Mouse (Mus musculus) kidney, embryonic 16.5 days (tissue): Measurements from ENCODE around the gene Man1a2. TPM values are rescaled to one million over a fixed set of nuclear protein-coding genes. Genes with fewer than 3 reads are reported as not detected.

Experiments
- ATAC-seq: fragments of 200-750 bp; cut with Nextera tagmentation; 2 replicates; pipeline ENCODE4 v1.8.0; 2017; ENCODE audit warnings: moderate TSS enrichment; ENCODE audit not compliant: low FRiP score, low TSS enrichment
- H3K27ac ChIP-seq: fragments of 300-500 bp; sonication (generic); 2 replicates; pipeline ENCODE4 v1.5.1; 2014; ENCODE audit warnings: low read length
- H3K27me3 ChIP-seq: fragments of 300-500 bp; sonication (generic); 2 replicates; pipeline ENCODE4 v1.6.1; 2014; ENCODE audit warnings: low read length, control low read depth, mixed read lengths; ENCODE audit not compliant: insufficient read depth
- H3K36me3 ChIP-seq: fragments of 300-500 bp; sonication (generic); 2 replicates; pipeline ENCODE4 v1.6.1; 2014; ENCODE audit warnings: low read length, control low read depth, mixed read lengths; ENCODE audit not compliant: insufficient read depth
- H3K4me1 ChIP-seq: fragments of 300-500 bp; sonication (generic); 2 replicates; pipeline ENCODE4 v1.6.1; 2014; ENCODE audit warnings: low read length, control low read depth, mixed read lengths; ENCODE audit not compliant: insufficient read depth
- H3K4me2 ChIP-seq: fragments of 300-500 bp; sonication (generic); replicated peaks from 2 replicates; pipeline ENCODE4 v1.6.1; 2014; ENCODE audit warnings: low read depth, low read length
- H3K4me3 ChIP-seq: fragments of 300-500 bp; sonication (generic); 2 replicates; pipeline ENCODE4 v1.5.1; 2014; ENCODE audit warnings: mild to moderate bottlenecking, low read length
- H3K9ac ChIP-seq: fragments of 300-500 bp; sonication (generic); replicated peaks from 2 replicates; pipeline ENCODE4 v1.6.1; 2014; ENCODE audit warnings: low read length
- H3K9me3 ChIP-seq: fragments of 300-500 bp; sonication (generic); 2 replicates; pipeline ENCODE4 v1.6.1; 2016; ENCODE audit warnings: low read length, control low read depth
- WGBS: fragments of 180-500 bp; shearing (Covaris S2); extraction: QIAGEN DNeasy Blood & Tissue Kit; methylation state at CpG from one replicate; pipeline ENCODE4 v1.1.7; 2014; 5-methylcytosine and 5-hydroxymethylcytosine counted together
- polyA plus RNA-seq: library from polyadenylated mRNA; unstranded; fragments of >200 nt; fragmentation: Nextera tagmentation; extraction: Ambion mirVana; gene quantifications from 2 replicates; pipeline ENCODE4 v1.2.1, GENCODE M21; 2015

The Man1a2 gene
- polyA plus RNA-seq, 1 experiment from 2014 or later: 43.7 TPM

DNA sequence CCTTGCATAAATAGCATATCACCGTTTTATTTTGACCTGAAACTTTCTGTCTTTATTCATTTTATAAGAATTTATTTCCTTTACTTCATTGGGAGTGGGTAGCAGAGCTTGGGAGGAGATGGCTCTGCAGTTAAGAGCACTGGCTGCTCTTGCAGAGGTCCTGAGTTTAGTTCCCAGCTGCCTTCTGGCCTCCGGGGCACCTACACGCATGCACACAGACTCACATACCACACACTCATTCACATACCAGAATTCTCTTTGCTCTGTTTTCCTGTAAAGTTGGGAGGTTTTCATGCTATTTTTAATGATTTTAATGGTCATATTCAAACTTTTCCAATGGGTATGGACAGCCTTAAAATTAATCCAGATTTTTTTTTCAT lies 137.4 kb downstream of the Man1a2 start:
- Histone ChIP-seq H3K27me3 (no peaks in the 10 kb centered on the region), H3K9me3 (no peaks in the 10 kb centered on the region), H3K27ac (no peak overlapping the region), H3K9ac (no peak overlapping the region), H3K4me3 (no peak overlapping the region), H3K4me1 (no peaks in the 10 kb centered on the region), H3K4me2 (no peak overlapping the region), H3K36me3 (no peaks in the 10 kb centered on the region)
- no peak for ATAC-seq
- WGBS: 75% methylated on average over 3 of the region's 3 CpGs

DNA sequence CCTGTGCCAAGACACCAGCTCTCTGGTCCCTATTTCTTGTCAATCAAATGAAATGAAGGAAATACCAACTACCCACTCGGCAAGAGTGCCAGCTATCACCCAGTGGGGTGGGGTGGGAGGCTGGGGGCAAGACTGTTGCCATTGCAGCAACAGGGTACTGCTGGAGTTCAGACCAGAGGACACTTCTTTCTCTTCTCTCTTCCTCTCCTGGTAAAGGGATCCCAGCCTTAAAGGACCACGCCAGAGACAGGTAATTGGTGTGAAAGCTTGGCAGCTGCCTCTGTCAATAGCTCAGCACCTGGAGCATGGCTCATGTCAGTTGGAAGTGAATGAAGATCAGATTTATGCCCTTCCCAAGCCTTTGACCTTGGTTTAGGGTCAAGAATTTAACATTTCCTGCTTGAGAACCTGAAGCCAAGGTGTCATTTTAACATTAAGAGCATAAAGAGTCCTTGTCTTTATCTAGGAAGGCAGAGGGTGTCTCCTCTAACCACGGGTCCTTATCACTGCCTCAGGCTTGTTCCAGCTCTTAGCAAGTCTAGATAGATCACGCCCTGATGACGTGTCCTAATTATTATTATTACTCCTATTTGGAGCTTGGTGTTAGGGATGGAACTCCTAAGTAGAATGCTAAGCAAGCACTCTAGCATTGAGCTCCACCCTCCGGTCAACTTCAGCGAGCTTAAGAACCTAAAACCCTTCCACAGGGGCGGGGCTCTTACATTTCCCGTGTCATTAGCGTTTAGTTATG lies 138.0 kb downstream of the Man1a2 start:
- 74% methylated on average over 10 of the region's 10 CpGs for WGBS
- Histone ChIP-seq H3K9ac (no peak overlapping the region), H3K9me3 (no peaks in the 10 kb centered on the region), H3K27me3 (no peaks in the 10 kb centered on the region), H3K36me3 (no peaks in the 10 kb centered on the region), H3K27ac (no peak overlapping the region), H3K4me1 (no peaks in the 10 kb centered on the region), H3K4me3 (no peak overlapping the region), H3K4me2 (no peak overlapping the region)
- ATAC-seq: no peak

DNA sequence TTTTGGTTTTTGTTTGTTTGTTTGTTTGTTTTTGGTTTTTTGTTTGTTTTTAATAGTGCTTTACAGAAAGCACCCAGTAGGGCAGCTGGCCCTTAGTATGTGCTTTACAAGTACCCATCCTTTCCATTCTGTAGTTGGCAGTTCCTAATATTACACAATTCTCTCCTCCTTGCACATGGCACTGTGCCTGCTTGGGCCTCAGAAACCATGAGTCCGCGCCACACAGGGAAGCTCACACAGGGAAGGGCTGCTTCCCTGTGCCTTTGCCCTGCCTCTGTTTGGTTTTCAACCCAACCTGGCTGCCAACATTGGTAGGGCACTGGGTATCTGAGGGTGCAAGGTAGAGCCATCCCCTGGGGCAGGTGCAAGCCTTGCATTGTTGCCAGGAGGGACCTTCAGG lies 148.6 kb downstream of the Man1a2 start:
- 100% methylated on average over 2 of the region's 2 CpGs for WGBS
- no peak for ATAC-seq

DNA sequence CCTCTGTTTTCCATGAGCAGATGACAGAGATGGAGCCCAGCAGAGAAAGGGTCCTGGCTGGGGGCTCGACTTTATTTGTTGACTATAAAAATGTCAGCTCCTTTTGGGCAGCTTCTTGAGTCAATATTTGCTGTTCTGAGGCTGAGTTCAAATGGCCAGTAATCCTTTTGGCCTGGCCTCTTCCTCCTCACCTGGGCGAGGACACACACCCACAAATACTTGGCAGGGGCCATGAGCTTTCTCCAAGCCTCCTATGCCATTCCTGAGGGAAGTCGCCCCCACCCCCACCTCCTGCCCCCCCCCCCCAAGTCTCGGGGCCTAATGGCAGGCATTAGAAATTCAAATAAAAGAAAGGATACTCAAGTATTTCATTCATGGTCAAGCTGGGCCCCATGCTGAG lies 149.4 kb downstream of the Man1a2 start:
- H3K9me3 ChIP-seq: no peaks in the 10 kb centered on the region
- H3K4me3 ChIP-seq: no peak overlapping the region
- 60% methylated on average over 4 of the region's 4 CpGs for WGBS
- H3K4me1 ChIP-seq: no peaks in the 10 kb centered on the region
- no peaks in the 10 kb centered on the region for H3K36me3 ChIP-seq
- no peaks in the 10 kb centered on the region for H3K27me3 ChIP-seq
- H3K27ac ChIP-seq: no peak overlapping the region
- H3K4me2 ChIP-seq: no peak overlapping the region
- ATAC-seq: no peak
- no peak overlapping the region for H3K9ac ChIP-seq

More for the DNA sequence above, 148.6 kb downstream of the Man1a2 start:
- H3K36me3 ChIP-seq: no peaks in the 10 kb centered on the region
- no peak overlapping the region for H3K27ac ChIP-seq
- H3K9ac ChIP-seq: no peak overlapping the region
- no peaks in the 10 kb centered on the region for H3K9me3 ChIP-seq
- no peaks in the 10 kb centered on the region for H3K4me1 ChIP-seq
- no peak overlapping the region for H3K4me2 ChIP-seq
- no peaks in the 10 kb centered on the region for H3K27me3 ChIP-seq
- H3K4me3 ChIP-seq: no peak overlapping the region

DNA sequence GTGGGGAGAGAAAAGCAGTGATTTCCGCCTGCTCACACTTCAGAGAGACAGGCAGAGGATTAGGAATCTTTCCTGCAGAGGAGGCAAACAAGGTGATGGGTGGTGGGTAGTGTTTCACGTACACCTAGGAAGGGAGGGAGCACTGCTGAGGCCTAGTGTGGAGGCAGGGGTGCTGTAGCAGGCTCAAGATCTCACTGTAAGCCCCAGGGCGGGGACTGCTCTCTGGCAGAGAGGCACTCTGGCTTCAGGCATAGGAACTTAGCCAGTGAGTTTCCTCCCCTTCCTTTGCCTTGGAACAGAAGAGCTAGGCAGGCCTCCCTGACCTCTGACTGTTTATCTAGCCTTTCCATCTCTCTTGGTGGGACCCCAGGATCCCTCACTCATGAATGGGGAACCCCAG lies 150.0 kb downstream of the Man1a2 start:
- no peak overlapping the region for H3K9ac ChIP-seq
- H3K9me3 ChIP-seq: no peaks in the 10 kb centered on the region
- H3K36me3 ChIP-seq: no peaks in the 10 kb centered on the region
- no peak for ATAC-seq
- no peaks in the 10 kb centered on the region for H3K27me3 ChIP-seq
- H3K27ac ChIP-seq: no peak overlapping the region
- 58% methylated on average over 3 of the region's 3 CpGs for WGBS
- no peak overlapping the region for H3K4me3 ChIP-seq
- no peaks in the 10 kb centered on the region for H3K4me1 ChIP-seq
- no peak overlapping the region for H3K4me2 ChIP-seq

DNA sequence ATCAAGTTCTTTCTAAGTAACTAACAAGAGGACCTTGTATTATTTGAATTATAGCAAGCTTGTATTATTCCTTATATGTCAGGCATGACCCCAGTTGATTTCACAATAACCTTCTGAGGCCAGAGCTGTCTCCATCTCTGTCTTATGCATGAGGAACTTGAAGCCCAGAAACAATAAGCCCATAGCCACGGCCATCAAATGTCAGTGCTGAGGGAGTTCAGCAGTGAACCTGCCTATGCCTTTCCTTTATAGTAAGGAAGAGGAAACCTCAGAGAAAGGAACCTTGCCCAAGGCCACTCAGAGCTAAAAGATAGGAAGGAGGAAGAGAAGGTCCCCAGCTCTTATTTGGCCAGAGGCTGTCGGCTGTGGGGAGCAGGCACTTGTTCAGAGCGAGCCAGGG lies 150.9 kb downstream of the Man1a2 start:
- Histone ChIP-seq H3K4me1 (no peaks in the 10 kb centered on the region), H3K36me3 (no peaks in the 10 kb centered on the region), H3K4me3 (no peak overlapping the region), H3K27me3 (no peaks in the 10 kb centered on the region), H3K4me2 (no peak overlapping the region), H3K9me3 (no peaks in the 10 kb centered on the region), H3K9ac (no peak overlapping the region), H3K27ac (no peak overlapping the region)
- 86% methylated on average over 3 of the region's 3 CpGs for WGBS
- no peak for ATAC-seq

DNA sequence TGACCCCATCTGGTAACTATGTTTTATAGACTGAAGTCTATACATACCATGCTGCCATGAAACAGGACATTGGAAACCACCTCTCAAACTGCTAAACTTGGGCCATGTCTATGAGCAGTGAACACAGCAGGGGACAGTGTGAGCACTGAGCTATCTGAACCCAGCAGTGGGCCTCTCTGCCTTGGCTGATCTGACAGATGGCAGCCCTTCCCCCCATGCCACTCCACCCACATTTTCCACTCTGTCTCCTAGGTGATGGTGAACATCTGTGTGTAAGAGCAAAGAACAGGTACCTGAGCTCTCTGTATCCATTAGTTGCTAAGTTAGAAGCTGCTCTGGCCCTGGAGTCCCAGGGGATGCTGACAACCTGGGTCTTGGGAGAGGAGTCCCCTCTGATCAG lies 151.9 kb downstream of the Man1a2 start:
- Histone ChIP-seq H3K9me3 (no peaks in the 10 kb centered on the region), H3K36me3 (no peaks in the 10 kb centered on the region), H3K4me3 (no peak overlapping the region), H3K27ac (no peak overlapping the region), H3K27me3 (no peaks in the 10 kb centered on the region), H3K9ac (no peak overlapping the region), H3K4me2 (no peak overlapping the region), H3K4me1 (no peaks in the 10 kb centered on the region)
- ATAC-seq: no peak

DNA sequence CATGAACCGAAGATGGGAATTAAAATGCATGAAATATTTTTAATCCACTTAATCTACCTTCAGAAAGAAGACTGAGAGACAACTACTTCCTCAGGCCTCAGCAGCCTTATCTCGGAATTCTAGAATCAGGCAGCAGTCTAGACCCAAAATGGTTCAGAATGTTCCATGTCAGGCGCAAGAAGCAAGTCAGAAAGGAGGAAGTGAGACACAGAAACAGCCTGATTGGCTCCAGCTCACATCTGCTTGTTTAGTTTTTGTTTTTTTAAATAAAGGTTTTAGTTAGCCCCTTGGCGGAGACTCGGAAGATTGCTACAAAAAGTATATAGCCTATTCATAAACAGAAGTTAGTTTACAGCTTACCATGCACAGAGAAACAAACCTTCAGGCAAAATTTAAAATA lies 154.4 kb downstream of the Man1a2 start:
- Histone ChIP-seq H3K9me3 (no peaks in the 10 kb centered on the region), H3K4me1 (no peaks in the 10 kb centered on the region), H3K36me3 (no peaks in the 10 kb centered on the region), H3K4me2 (no peak overlapping the region), H3K27ac (no peak overlapping the region), H3K27me3 (no peaks in the 10 kb centered on the region), H3K4me3 (no peak overlapping the region), H3K9ac (no peak overlapping the region)
- 94% methylated on average over 5 of the region's 5 CpGs for WGBS
- no peak for ATAC-seq

DNA sequence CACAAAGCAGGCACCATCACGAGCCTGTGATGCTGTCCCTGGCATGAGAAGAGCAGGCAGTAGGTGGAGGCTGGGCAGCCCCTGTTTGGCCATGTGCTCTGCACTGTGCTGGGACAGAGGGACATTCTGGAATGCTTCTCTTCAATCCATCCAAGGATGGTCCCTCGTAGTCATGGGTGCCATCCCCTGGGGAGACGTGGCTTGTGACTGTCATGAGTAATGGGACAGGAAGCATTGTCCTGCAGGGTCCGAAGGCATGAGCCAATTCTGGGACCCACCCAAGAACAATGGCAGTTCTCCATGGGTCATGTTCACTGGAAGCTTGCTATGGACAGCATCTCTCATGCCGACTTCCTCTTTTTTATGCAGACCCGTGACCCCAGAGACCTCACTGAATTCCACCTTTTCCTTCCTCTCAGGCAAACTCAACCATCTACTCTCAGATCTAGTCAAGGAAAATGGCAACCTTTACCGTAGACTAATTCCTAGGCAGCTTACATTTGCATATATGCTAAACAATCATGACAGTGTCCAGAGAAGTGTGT lies 155.0 kb downstream of the Man1a2 start:
- H3K4me1 ChIP-seq: no peaks in the 10 kb centered on the region
- 80% methylated on average over 7 of the region's 7 CpGs for WGBS
- no peak overlapping the region for H3K4me2 ChIP-seq
- no peaks in the 10 kb centered on the region for H3K9me3 ChIP-seq
- ATAC-seq: no peak
- H3K9ac ChIP-seq: no peak overlapping the region
- H3K4me3 ChIP-seq: no peak overlapping the region
- no peaks in the 10 kb centered on the region for H3K27me3 ChIP-seq
- no peak overlapping the region for H3K27ac ChIP-seq
- no peaks in the 10 kb centered on the region for H3K36me3 ChIP-seq

DNA sequence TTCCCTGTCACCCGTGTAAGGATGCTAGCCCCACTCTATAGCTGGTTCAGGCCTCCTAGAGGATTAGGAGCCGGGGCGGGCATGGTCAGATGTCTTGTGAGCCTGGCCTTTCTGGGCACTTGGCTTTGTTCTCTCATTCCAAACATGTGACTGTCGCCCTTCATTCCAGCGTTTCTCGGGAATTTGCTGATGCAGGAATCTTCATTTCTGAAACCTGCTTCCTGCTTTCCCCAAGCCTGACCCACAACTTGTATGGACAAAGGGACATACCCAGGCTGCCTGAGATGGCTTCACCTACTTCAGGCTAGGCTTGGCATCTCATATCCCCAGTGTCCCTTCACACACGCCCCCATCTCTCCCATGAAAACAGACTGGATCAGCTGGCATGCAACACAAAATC lies 162.6 kb downstream of the Man1a2 start:
- Histone ChIP-seq H3K4me3 (no peak overlapping the region), H3K9ac (no peak overlapping the region), H3K27ac (no peak overlapping the region), H3K4me2 (no peak overlapping the region), H3K36me3 (no peaks in the 10 kb centered on the region), H3K9me3 (no peaks in the 10 kb centered on the region), H3K27me3 (no peaks in the 10 kb centered on the region), H3K4me1 (no peaks in the 10 kb centered on the region)
- 87% methylated on average over 7 of the region's 7 CpGs for WGBS
- no peak for ATAC-seq
